Mouse (Mus musculus): ENCODE data around the gene Syt14.
A peak's percentile ranks its signal among the peaks of the same experiment; 100 is the strongest.

Gene Syt14

DNA sequence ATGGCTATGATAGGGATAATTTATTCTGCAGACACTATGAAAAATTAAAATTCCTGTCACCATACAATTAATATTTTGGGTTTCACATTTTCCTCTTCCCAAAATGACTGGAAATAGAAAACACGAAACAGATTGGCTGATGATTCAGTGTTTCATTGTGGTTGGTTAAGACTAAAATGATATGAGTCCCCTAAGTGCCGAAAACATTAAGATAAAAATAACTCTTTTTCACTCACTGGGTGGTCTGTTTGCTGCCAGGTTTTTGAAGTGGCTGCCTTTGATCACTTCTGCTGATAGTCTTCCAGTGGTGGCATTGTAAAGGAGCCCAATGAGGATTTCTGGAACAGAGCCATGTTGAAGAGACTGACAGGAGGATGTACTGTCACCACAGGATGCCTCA, 134.1 kb downstream of the Syt14 start:
- H3K4me1 ChIP-seq (replicated peaks; ENCODE audit: low read depth, low read length), result no peaks in the 10 kb centered on the region
- no peak overlapping the region for H3K4me3 ChIP-seq (replicated peaks; ENCODE audit: low read length)
- H3K36me3 ChIP-seq (ENCODE audit: insufficient read depth, low read length), result peaks cover 8% of the 10 kb centered on the region; the same call in 1 of the 2 replicates
- TF ChIP-seq NANOG (IDR thresholded peaks at IDR 0.05; ENCODE audit: borderline replicate concordance, low read length), result no peak
- no peak for TF ChIP-seq CTCF (conservative IDR thresholded peaks at IDR 0.05; ENCODE audit: low read length)
- TF ChIP-seq POU5F1 (IDR thresholded peaks at IDR 0.05; ENCODE audit: borderline replicate concordance, low read length), result no peak
- no peaks in the 10 kb centered on the region for H3K9me3 ChIP-seq (ENCODE audit: low read length)
- H3K27me3 ChIP-seq (ENCODE audit: insufficient read depth, low read length), result no peaks in the 10 kb centered on the region

DNA sequence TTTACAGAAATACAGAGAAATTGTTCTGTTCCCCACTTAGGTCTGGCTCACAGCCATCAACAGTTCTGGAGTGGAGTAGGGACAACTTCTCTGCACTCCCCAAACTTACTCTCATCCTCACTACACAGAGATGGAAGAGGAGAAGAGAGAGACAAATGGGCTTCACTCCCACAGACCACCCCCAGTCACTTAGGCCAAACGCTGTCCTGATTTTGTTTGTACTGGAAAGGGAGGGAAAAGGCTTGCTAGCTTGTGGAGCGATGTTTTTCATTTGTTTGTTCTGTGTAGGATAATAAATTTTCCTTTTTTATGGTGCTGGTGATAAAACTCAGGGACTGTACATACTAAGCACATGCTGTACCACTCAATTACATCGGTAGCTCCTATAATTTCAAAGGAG, 134.7 kb downstream of the Syt14 start:
- peaks cover 9% of the 10 kb centered on the region; the same call in 1 of the 2 replicates for H3K36me3 ChIP-seq (ENCODE audit: insufficient read depth, low read length)
- H3K4me1 ChIP-seq (replicated peaks; ENCODE audit: low read depth, low read length), result no peaks in the 10 kb centered on the region
- no peaks in the 10 kb centered on the region for H3K9me3 ChIP-seq (ENCODE audit: low read length)
- no peak for TF ChIP-seq CTCF (conservative IDR thresholded peaks at IDR 0.05; ENCODE audit: low read length)
- no peak overlapping the region for H3K4me3 ChIP-seq (replicated peaks; ENCODE audit: low read length)
- no peaks in the 10 kb centered on the region for H3K27me3 ChIP-seq (ENCODE audit: insufficient read depth, low read length)

DNA sequence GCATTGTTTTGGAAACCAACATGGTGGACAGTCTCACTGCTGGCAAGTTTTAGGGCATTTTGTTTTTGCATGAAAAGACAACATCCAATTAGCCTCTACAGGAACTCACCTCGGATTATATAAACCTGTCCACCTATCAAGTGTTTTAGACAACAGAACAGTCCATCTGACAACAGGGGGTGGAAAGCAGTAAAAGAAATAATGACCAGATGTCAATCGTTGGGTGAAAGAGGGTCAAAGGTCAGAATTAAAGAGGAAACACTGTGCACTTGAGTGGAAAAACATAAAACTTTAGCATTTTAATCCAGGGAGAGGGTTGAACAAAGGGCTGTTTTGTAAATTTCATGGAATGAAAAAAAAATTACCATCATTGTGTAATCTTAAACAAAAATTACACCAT, 136.8 kb downstream of the Syt14 start:
- no peak for TF ChIP-seq CTCF (conservative IDR thresholded peaks at IDR 0.05; ENCODE audit: low read length)
- TF ChIP-seq POU5F1 (IDR thresholded peaks at IDR 0.05; ENCODE audit: borderline replicate concordance, low read length), result no peak
- no peak for TF ChIP-seq NANOG (IDR thresholded peaks at IDR 0.05; ENCODE audit: borderline replicate concordance, low read length)
- Histone ChIP-seq H3K4me1 (replicated peaks; ENCODE audit: low read depth, low read length) (no peaks in the 10 kb centered on the region), H3K27me3 (ENCODE audit: insufficient read depth, low read length) (no peaks in the 10 kb centered on the region), H3K36me3 (ENCODE audit: insufficient read depth, low read length) (peaks cover 9% of the 10 kb centered on the region; the same call in 1 of the 2 replicates), H3K4me3 (replicated peaks; ENCODE audit: low read length) (no peak overlapping the region), H3K9me3 (ENCODE audit: low read length) (no peaks in the 10 kb centered on the region)

DNA sequence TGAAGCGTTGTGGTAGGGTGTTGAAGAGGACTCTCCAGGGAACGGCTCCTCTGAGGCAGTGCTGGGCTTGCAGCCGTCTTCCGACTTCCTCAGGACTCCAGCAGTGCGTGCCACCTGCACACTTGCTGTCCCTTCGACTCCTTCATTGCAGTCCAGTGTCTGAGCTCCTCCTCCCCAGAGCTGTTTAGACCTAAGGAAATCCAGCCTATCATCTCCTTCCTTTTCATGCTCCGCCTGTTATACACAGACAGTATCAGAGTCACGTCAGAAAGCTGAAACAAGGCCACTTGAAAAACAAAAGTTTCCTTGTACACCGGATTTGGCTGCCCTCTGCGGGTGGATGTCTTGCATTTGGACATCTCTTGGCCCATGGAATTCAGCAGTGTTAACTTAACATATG, 138.4 kb downstream of the Syt14 start:
- H3K36me3 ChIP-seq (ENCODE audit: insufficient read depth, low read length), result peaks cover 9% of the 10 kb centered on the region; the same call in 1 of the 2 replicates
- H3K4me1 ChIP-seq (replicated peaks; ENCODE audit: low read depth, low read length), result no peaks in the 10 kb centered on the region
- no peaks in the 10 kb centered on the region for H3K27me3 ChIP-seq (ENCODE audit: insufficient read depth, low read length)
- TF ChIP-seq CTCF (conservative IDR thresholded peaks at IDR 0.05; ENCODE audit: low read length) (no peak), POU5F1 (IDR thresholded peaks at IDR 0.05; ENCODE audit: borderline replicate concordance, low read length) (no peak), NANOG (IDR thresholded peaks at IDR 0.05; ENCODE audit: borderline replicate concordance, low read length) (no peak)
- no peaks in the 10 kb centered on the region for H3K9me3 ChIP-seq (ENCODE audit: low read length)
- H3K4me3 ChIP-seq (replicated peaks; ENCODE audit: low read length), result no peak overlapping the region

DNA sequence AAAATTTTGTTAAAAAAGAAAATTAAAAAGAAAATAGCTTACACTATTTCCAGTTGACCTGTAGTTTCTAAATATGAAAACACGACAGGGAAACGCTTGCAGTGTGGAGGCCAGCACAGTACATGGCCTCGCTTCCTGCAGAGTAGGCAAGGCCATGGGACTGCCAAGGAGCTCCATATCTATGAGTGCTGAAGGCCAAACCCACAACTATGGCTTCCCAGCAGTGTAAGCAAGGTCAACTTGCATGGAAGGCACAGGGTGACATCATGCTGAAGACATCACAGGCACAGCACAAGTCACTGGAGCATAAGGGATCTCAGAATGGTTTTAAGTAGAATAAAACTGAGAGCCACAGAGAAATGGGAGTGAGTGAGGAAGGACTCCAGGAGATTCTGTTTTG, 139.5 kb downstream of the Syt14 start:
- TF ChIP-seq POU5F1 (IDR thresholded peaks at IDR 0.05; ENCODE audit: borderline replicate concordance, low read length) (no peak), NANOG (IDR thresholded peaks at IDR 0.05; ENCODE audit: borderline replicate concordance, low read length) (no peak), CTCF (conservative IDR thresholded peaks at IDR 0.05; ENCODE audit: low read length) (no peak)
- Histone ChIP-seq H3K4me3 (replicated peaks; ENCODE audit: low read length) (no peak overlapping the region), H3K27me3 (ENCODE audit: insufficient read depth, low read length) (no peaks in the 10 kb centered on the region), H3K4me1 (replicated peaks; ENCODE audit: low read depth, low read length) (no peaks in the 10 kb centered on the region), H3K9me3 (ENCODE audit: low read length) (no peaks in the 10 kb centered on the region), H3K36me3 (ENCODE audit: insufficient read depth, low read length) (peaks cover 9% of the 10 kb centered on the region; the same call in 1 of the 2 replicates)

DNA sequence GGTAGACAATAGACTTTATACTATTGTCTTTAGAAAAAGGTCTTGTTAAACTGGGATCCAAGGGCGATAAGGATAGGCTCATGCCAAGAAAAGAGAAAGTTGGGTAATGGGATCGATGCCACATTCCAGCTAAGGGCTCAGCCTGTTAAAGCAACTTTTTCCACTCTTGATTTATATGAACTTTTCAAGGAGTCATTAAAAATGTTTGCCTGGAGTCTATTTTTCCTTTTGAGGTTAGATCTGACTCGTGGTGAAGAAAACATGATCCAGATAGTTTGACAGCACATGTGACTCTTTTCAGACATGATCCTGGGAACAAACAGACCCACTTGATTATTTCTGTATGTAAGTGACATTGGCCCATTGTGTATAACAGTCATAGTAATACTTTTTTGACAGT, 144.9 kb downstream of the Syt14 start:
- Histone ChIP-seq H3K9me3 (ENCODE audit: low read length) (no peaks in the 10 kb centered on the region), H3K4me3 (replicated peaks; ENCODE audit: low read length) (no peak overlapping the region), H3K27me3 (ENCODE audit: insufficient read depth, low read length) (no peaks in the 10 kb centered on the region), H3K36me3 (ENCODE audit: insufficient read depth, low read length) (no peaks in the 10 kb centered on the region), H3K4me1 (replicated peaks; ENCODE audit: low read depth, low read length) (no peaks in the 10 kb centered on the region)
- no peak for TF ChIP-seq NANOG (IDR thresholded peaks at IDR 0.05; ENCODE audit: borderline replicate concordance, low read length)
- no peak for TF ChIP-seq POU5F1 (IDR thresholded peaks at IDR 0.05; ENCODE audit: borderline replicate concordance, low read length)

DNA sequence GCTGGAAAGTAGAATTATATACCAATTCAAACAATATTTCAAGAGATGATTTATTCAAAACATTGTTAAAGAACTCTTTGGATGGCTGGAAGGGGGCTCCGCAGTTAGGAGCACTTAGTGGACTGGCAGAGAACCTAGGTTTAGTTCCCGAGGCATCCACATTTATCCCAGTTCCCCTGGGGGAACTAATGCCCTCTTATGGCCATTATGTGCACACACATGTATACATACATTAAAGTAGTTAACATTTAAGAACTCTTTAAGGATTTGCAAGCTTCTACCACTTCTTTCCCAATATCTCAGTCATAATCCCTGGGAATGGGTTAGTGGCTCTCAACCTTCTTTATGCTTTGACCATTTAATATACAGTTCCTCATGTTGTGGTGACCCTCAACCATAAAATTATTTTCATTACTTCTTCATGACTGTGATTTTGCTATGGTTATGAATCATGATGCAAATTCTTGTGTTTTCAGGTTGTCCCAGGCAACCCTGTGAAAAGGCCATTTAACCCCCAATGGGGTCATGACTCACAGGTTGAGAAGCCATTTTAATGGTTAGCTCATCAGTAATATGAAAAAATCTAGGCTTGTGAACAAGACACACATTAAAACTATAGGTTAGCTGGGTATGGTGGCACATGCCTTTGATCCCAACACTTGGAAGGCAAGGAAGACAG, 152.8 kb downstream of the Syt14 start:
- Histone ChIP-seq H3K36me3 (ENCODE audit: insufficient read depth, low read length) (no peaks in the 10 kb centered on the region), H3K27me3 (ENCODE audit: insufficient read depth, low read length) (no peaks in the 10 kb centered on the region), H3K4me1 (replicated peaks; ENCODE audit: low read depth, low read length) (no peaks in the 10 kb centered on the region), H3K9me3 (ENCODE audit: low read length) (no peaks in the 10 kb centered on the region), H3K4me3 (replicated peaks; ENCODE audit: low read length) (no peak overlapping the region)
- TF ChIP-seq CTCF (conservative IDR thresholded peaks at IDR 0.05; ENCODE audit: low read length), result peak; percentile 12; the same call in 1 of the 2 replicates
- TF ChIP-seq NANOG (IDR thresholded peaks at IDR 0.05; ENCODE audit: borderline replicate concordance, low read length), result no peak

DNA sequence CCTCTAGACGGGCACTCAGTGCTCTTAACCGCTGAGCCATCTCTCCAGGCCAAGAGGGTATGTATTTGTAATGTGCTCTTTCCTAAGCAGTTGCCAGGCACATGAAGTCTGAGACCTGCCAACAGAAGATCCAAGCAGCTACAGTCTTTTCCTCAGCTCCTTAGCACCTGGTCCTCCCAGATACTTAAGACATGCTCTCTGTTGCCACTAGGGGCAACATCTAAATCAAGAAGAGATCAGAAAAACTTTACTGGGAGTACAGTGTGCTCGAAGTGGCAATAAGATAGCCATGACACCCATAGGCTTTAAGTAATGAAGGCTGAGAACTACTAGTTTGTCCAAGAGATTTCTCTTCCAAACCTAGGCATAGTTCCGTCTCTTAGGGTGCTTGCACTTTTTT, 155.4 kb downstream of the Syt14 start:
- Histone ChIP-seq H3K27me3 (ENCODE audit: insufficient read depth, low read length) (no peaks in the 10 kb centered on the region), H3K9me3 (ENCODE audit: low read length) (no peaks in the 10 kb centered on the region), H3K4me3 (replicated peaks; ENCODE audit: low read length) (no peak overlapping the region), H3K36me3 (ENCODE audit: insufficient read depth, low read length) (no peaks in the 10 kb centered on the region), H3K4me1 (replicated peaks; ENCODE audit: low read depth, low read length) (0 out of 2 replicates have a peak, but pooled peaks cover under 1% of the 10 kb centered on the region)
- TF ChIP-seq CTCF (conservative IDR thresholded peaks at IDR 0.05; ENCODE audit: low read length) (peak; percentile 32; the same call in 1 of the 2 replicates), POU5F1 (IDR thresholded peaks at IDR 0.05; ENCODE audit: borderline replicate concordance, low read length) (no peak), NANOG (IDR thresholded peaks at IDR 0.05; ENCODE audit: borderline replicate concordance, low read length) (no peak)

DNA sequence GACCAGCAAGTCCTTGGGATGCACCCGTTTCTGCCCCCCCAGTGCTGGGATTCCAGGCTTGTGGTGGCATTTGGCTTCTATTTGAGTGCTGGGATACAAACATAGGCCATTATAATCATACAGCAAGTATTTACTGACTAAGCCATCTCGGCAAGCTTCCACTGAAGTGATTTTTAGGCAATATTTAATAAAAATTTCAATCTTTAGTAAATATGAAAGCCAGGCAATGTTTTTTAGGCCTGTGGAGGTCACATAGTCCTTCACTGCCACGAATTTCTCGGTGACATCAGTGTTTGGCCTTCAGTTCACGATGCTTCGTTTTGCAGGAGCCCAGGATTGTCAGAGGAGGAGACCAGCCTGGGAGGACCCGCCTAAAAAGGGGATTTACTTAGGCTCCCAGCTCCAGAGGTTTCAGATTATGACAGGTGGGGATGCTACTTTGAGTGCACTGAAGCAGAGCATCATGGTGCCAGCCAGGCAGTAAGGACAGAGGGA, 156.4 kb downstream of the Syt14 start:
- no peak overlapping the region for H3K4me3 ChIP-seq (replicated peaks; ENCODE audit: low read length)
- H3K27me3 ChIP-seq (ENCODE audit: insufficient read depth, low read length), result no peaks in the 10 kb centered on the region
- no peaks in the 10 kb centered on the region for H3K36me3 ChIP-seq (ENCODE audit: insufficient read depth, low read length)
- TF ChIP-seq CTCF (conservative IDR thresholded peaks at IDR 0.05; ENCODE audit: low read length) (no peak), NANOG (IDR thresholded peaks at IDR 0.05; ENCODE audit: borderline replicate concordance, low read length) (no peak), POU5F1 (IDR thresholded peaks at IDR 0.05; ENCODE audit: borderline replicate concordance, low read length) (no peak)
- peaks cover 7% of the 10 kb centered on the region; the same call in 1 of the 2 replicates for H3K4me1 ChIP-seq (replicated peaks; ENCODE audit: low read depth, low read length)
- H3K9me3 ChIP-seq (ENCODE audit: low read length), result no peaks in the 10 kb centered on the region

All from E14TG2a.4 (cell line).